Mouse (Mus musculus) kidney, adult 2 months (tissue): ENCODE data around the gene Ddah2.

Source experiments
- CTCF ChIP-seq: fragments of 200-500 bp; conservative IDR thresholded peaks from 2 replicates; pipeline ENCODE4 v1.5.1; 2011; ENCODE audit warnings: low read depth, mild to moderate bottlenecking, control low read depth, low read length, moderate library complexity, mixed read lengths; ENCODE audit not compliant: insufficient read depth, insufficient read length
- POLR2A ChIP-seq: fragments of 200-500 bp; IDR thresholded peaks from one replicate; pipeline ENCODE4 v1.6.1; 2011; ENCODE audit warnings: low read depth, low read length, control low read depth

- no peak for TF ChIP-seq CTCF
- no peak for TF ChIP-seq POLR2A
Observed at GRCm38 (mm10) chr17:35088151-35088550, 29.3 kb downstream of the Ddah2 start.
